ENCODE assay signal across 8 mouse cellular contexts in the genomic region with DNA sequence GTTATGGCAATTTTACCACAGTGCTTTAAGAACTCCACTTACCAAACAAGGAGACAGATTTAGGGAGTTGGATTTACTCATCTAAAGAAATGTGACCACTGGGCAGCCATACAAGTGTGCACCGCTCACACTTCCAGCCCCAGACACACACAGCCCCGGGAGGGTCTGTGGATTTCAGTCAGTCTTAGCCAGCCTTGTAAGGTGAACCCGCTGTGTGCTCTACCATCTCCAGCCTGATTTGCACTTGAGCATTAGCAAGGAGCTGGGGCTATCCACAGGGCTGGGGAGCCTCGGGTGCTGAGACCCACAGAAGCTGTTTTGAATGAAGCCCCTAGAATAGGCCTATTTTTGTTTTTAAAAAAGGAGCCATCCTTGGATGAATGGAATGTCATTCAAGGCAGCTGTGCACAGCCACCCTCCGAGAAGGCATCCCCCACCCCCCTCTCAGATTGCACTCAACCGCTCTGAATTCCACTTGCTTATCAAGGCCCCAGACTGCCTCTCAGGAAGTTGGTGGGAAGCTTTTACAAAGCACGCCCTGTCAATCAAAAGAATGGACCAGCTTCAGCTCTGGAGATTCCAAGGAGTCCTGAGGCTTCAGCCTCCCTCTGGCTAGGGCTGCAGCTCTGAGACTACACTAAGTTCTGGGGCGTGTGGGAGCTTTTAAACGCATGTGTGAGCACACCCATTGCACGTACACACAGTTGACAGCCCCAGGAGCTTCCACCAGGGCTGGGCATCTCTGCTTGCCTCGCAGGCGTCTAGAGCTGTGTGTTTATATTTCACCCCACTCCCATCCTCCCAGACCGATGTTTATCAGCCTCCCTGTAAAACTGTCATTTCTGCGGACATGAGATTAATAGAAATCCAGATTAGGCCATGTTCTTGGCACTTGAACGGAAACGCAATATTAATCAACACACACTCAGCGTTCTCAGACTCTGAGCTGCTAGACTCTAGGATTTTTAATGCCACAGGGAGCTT. TPM values are rescaled to one million over a fixed set of nuclear protein-coding genes. Genes with fewer than 3 reads are reported as not detected.
DNase-seq lines count a peak whose midpoint lies in the region; ATAC-seq and TF ChIP-seq lines count a peak whose summit lies in the region.

No protein-coding gene starts in this region.

- H3K9me3 ChIP-seq in hindbrain, embryonic 13.5 days: no peaks in the 10 kb centered on the region
- no peaks in the 10 kb centered on the region for H3K9me3 ChIP-seq in lung, postnatal 0 days (ENCODE audit: low read length)
- no peaks in the 10 kb centered on the region for H3K9me3 ChIP-seq in stomach, postnatal 0 days (ENCODE audit: control insufficient read depth, low read length)

- TF ChIP-seq EP300 in lung, postnatal 0 days (IDR thresholded peaks at IDR 0.05): peak; percentile 75
- TF ChIP-seq EP300 in stomach, postnatal 0 days (optimal IDR thresholded peaks at IDR 0.05): no peak

- 19% methylated on average over 17 of the region's 17 CpGs for WGBS in hindbrain, embryonic 13.5 days
- WGBS in lung, postnatal 0 days: 10% methylated on average over 17 of the region's 17 CpGs
- 16% methylated on average over 17 of the region's 17 CpGs for WGBS in stomach, postnatal 0 days

- peak overlapping the region; percentile 69 for H3K27ac ChIP-seq in hindbrain, embryonic 13.5 days
- no peak overlapping the region for H3K27ac ChIP-seq in lung, postnatal 0 days (ENCODE audit: low read length)
- no peak overlapping the region for H3K27ac ChIP-seq in stomach, postnatal 0 days (replicated peaks)

- peaks cover 50% of the 10 kb centered on the region for H3K4me1 ChIP-seq in hindbrain, embryonic 13.5 days (replicated peaks)
- H3K4me1 ChIP-seq in lung, postnatal 0 days (ENCODE audit: insufficient read depth, low read depth, low read length): no peaks in the 10 kb centered on the region; the same call in 1 of the 2 replicates
- 0 out of 2 replicates have a peak, but pooled peaks cover 2% of the 10 kb centered on the region for H3K4me1 ChIP-seq in stomach, postnatal 0 days (replicated peaks; ENCODE audit: control insufficient read depth, insufficient read depth)

- H3K9ac ChIP-seq in hindbrain, embryonic 13.5 days: no peak overlapping the region
- no peak overlapping the region for H3K9ac ChIP-seq in lung, postnatal 0 days (replicated peaks; ENCODE audit: low read depth)
- H3K9ac ChIP-seq in stomach, postnatal 0 days (ENCODE audit: low read length): no peak overlapping the region

- DNase-seq in heart, adult 11 months: peak; percentile 92
- DNase-seq in heart, adult 18-20 months: no peak
- peak; percentile 86 for DNase-seq in embryo, embryonic 10 days (ENCODE audit: low spot score)
- peak; percentile 70 for DNase-seq in lung, postnatal 0 days (ENCODE audit: low spot score)
- peak; percentile 25 for DNase-seq in stomach, postnatal 0 days (ENCODE audit: low spot score)
- no peak for DNase-seq in cerebellum, postnatal 14 days
- no peak for DNase-seq in right cerebral cortex, postnatal 25 days

- peak; percentile 23; the same call in 1 of the 2 replicates for TF ChIP-seq CTCF in lung, postnatal 0 days (IDR thresholded peaks at IDR 0.05)
- TF ChIP-seq CTCF in stomach, postnatal 0 days (IDR thresholded peaks at IDR 0.05; ENCODE audit: low read depth): no peak

- peaks cover 4% of the 10 kb centered on the region for H3K36me3 ChIP-seq in hindbrain, embryonic 13.5 days
- H3K36me3 ChIP-seq in lung, postnatal 0 days (ENCODE audit: insufficient read depth, low read length): 0 out of 2 replicates have a peak, but pooled peaks cover 6% of the 10 kb centered on the region
- H3K36me3 ChIP-seq in stomach, postnatal 0 days (ENCODE audit: control insufficient read depth, insufficient read depth, low read length): no peaks in the 10 kb centered on the region

- no peak overlapping the region for H3K4me3 ChIP-seq in hindbrain, embryonic 13.5 days
- no peak overlapping the region for H3K4me3 ChIP-seq in lung, postnatal 0 days (ENCODE audit: low read depth, low read length)
- H3K4me3 ChIP-seq in stomach, postnatal 0 days (ENCODE audit: low read depth, low read length): no peak overlapping the region

- no peak overlapping the region for H3K4me2 ChIP-seq in hindbrain, embryonic 13.5 days
- no peak overlapping the region for H3K4me2 ChIP-seq in lung, postnatal 0 days (replicated peaks; ENCODE audit: low read depth, low read length)
- no peak overlapping the region for H3K4me2 ChIP-seq in stomach, postnatal 0 days (replicated peaks; ENCODE audit: low read depth)

- no peaks in the 10 kb centered on the region for H3K27me3 ChIP-seq in hindbrain, embryonic 13.5 days
- no peaks in the 10 kb centered on the region for H3K27me3 ChIP-seq in lung, postnatal 0 days (replicated peaks; ENCODE audit: insufficient read depth, low read length)
- H3K27me3 ChIP-seq in stomach, postnatal 0 days (ENCODE audit: control insufficient read depth, insufficient read depth, low read length): no peaks in the 10 kb centered on the region

- ATAC-seq in hindbrain, embryonic 13.5 days (ENCODE audit: low FRiP score): peak; percentile 43; the same call in 1 of the 2 replicates
- peak; percentile 83 for ATAC-seq in lung, postnatal 0 days
- ATAC-seq in stomach, postnatal 0 days (ENCODE audit: low FRiP score, low TSS enrichment): peak; percentile 80; the same call in 1 of the 2 replicates

RNA-seq across cellular contexts. Expression of gene Nuak1, which starts 57.2 kb away (rescaled TPM):
- 10 to 100 TPM; 27.9 to 32.2 TPM for total RNA-seq in heart, adult 18-20 months (2021)
- polyA plus RNA-seq in hindbrain, embryonic 13.5 days (2015; fragmentation: Nextera tagmentation; extraction: Ambion mirVana): 4.6 and 4.8 TPM in 2 replicates
- polyA plus RNA-seq in lung, postnatal 0 days (2015; fragmentation: Nextera tagmentation; extraction: Ambion mirVana): 2.2 and 2.3 TPM in 2 replicates
- 0.35 and 0.40 TPM in 2 replicates for polyA plus RNA-seq in stomach, postnatal 0 days (2015; fragmentation: Nextera tagmentation; extraction: Ambion mirVana)

Comparison
In these comparisons a context has a peak if more than half of its experiments do, and no peak if none do; other contexts are left out.
1. DNase-seq: peak in heart, adult 11 months (single experiment), embryo, embryonic 10 days (single experiment), lung, postnatal 0 days (single experiment) and stomach, postnatal 0 days (single experiment); none in heart, adult 18-20 months (0 of 2), cerebellum, postnatal 14 days (0 of 2) and right cerebral cortex, postnatal 25 days (single experiment).
2. Peak in every context shown above with its lines, with median percentiles within 50 percentile points of each other: ATAC-seq.